ENCODE assay signal across 12 mouse cellular contexts in genomic region chr5:23165947-23166350, GRCm38 (mm10).
DNase-seq lines count a peak whose midpoint lies in the region; ATAC-seq and TF ChIP-seq lines count a peak whose summit lies in the region.
"Had no signal": no experiment of that assay in that cellular context is flagged by ENCODE, and none has a peak within 500 bp of the region (broad histone marks: within the 10 kb centered on the region; RNA-seq: fewer than 3 reads in every experiment).

No protein-coding gene starts in this region.

- peak overlapping the region; percentile 29 for H3K4me2 ChIP-seq in midbrain, embryonic 14.5 days (ENCODE audit: low read length)
- H3K4me2 ChIP-seq: embryonic facial prominence, embryonic 12.5 days had no signal

- TF ChIP-seq CTCF in brain, embryonic 14.5 days (IDR thresholded peaks at IDR 0.05; ENCODE audit: borderline replicate concordance, extremely low read depth, insufficient read depth, insufficient read length) = no peak

- H3K27me3 ChIP-seq in hindbrain, embryonic 10.5 days (ENCODE audit: insufficient read depth, poor library complexity, severe bottlenecking) = no peaks in the 10 kb centered on the region
- no peaks in the 10 kb centered on the region for H3K27me3 ChIP-seq in midbrain, embryonic 14.5 days (ENCODE audit: control insufficient read depth, insufficient read depth, low read length)
- H3K27me3 ChIP-seq: embryonic facial prominence, embryonic 12.5 days had no signal

- WGBS in hindbrain, embryonic 10.5 days = 17% methylated on average over 6 of the region's 6 CpGs
- WGBS in midbrain, embryonic 14.5 days = 9% methylated on average over 6 of the region's 6 CpGs

- no peaks in the 10 kb centered on the region for H3K9me3 ChIP-seq in hindbrain, embryonic 10.5 days
- no peaks in the 10 kb centered on the region for H3K9me3 ChIP-seq in midbrain, embryonic 14.5 days (ENCODE audit: control insufficient read depth, low read length)
- H3K9me3 ChIP-seq: embryonic facial prominence, embryonic 12.5 days had no signal

- 0 out of 2 replicates have a peak overlapping the region, but pooled peaks have one; percentile 24 for H3K4me3 ChIP-seq in hindbrain, embryonic 10.5 days
- no peak overlapping the region for H3K4me3 ChIP-seq in midbrain, embryonic 14.5 days (replicated peaks; ENCODE audit: low read depth, low read length)
- H3K4me3 ChIP-seq: embryonic facial prominence, embryonic 12.5 days had no signal

- H3K4me1 ChIP-seq in hindbrain, embryonic 10.5 days (replicated peaks) = peaks cover 15% of the 10 kb centered on the region
- H3K4me1 ChIP-seq in midbrain, embryonic 14.5 days (ENCODE audit: control insufficient read depth, insufficient read depth, low read length) = peaks cover 19% of the 10 kb centered on the region; the same call in 1 of the 2 replicates
- H3K4me1 ChIP-seq: embryonic facial prominence, embryonic 12.5 days had no signal

- no peak for DNase-seq in frontal cortex, postnatal 25 days (ENCODE audit: low spot score in 2 of 2)
- DNase-seq in brain, embryonic 14.5 days (ENCODE audit: low read depth) = peak; percentile 78
- no peak for DNase-seq in hindbrain, embryonic 10.5 days (ENCODE audit: low spot score)
- peak; percentile 66 for DNase-seq in midbrain, embryonic 14.5 days
- DNase-seq in urinary bladder, adult 18-20 months (ENCODE audit: low spot score in 2 of 2) = no peak
- DNase-seq in ovary, postnatal 14 days (ENCODE audit: low spot score) = no peak
- DNase-seq: right cerebral cortex, postnatal 25 days had no signal

- peak; percentile 72 for ATAC-seq in frontal cortex, adult (ENCODE audit: low TSS enrichment)
- ATAC-seq in midbrain, embryonic 14.5 days (ENCODE audit: low FRiP score, low TSS enrichment) = peak; percentile 60; the same call in 1 of the 2 replicates
- ATAC-seq in monocyte, adult 5-6 weeks (replicated peaks; ENCODE audit: insufficient number of reproducible peaks, low FRiP score, low TSS enrichment, poor library complexity, severe bottlenecking) = no peak

- TF ChIP-seq POLR2A in brain, embryonic 14.5 days (IDR thresholded peaks at IDR 0.05; ENCODE audit: borderline replicate concordance, extremely low read depth, insufficient read depth, insufficient read length, poor library complexity, severe bottlenecking) = no peak

- peak overlapping the region; percentile 62 for H3K27ac ChIP-seq in hindbrain, embryonic 10.5 days
- peak overlapping the region; percentile 77 for H3K27ac ChIP-seq in midbrain, embryonic 14.5 days (replicated peaks; ENCODE audit: low read depth, low read length)
- H3K27ac ChIP-seq: embryonic facial prominence, embryonic 12.5 days; kidney, postnatal 0 days; stomach, postnatal 0 days had no signal

- 0 out of 2 replicates have a peak overlapping the region, but pooled peaks have one; percentile 14 for H3K9ac ChIP-seq in midbrain, embryonic 14.5 days (replicated peaks; ENCODE audit: low read length)
- H3K9ac ChIP-seq: embryonic facial prominence, embryonic 12.5 days had no signal

- no peaks in the 10 kb centered on the region for H3K36me3 ChIP-seq in hindbrain, embryonic 10.5 days
- no peaks in the 10 kb centered on the region for H3K36me3 ChIP-seq in midbrain, embryonic 14.5 days (ENCODE audit: control insufficient read depth, insufficient read depth, low read length)
- H3K36me3 ChIP-seq: embryonic facial prominence, embryonic 12.5 days had no signal

Comparison
In these comparisons a context has a peak if more than half of its experiments do, and no peak if none do; other contexts are left out.
1. DNase-seq: peak in brain, embryonic 14.5 days (single experiment) and midbrain, embryonic 14.5 days (single experiment); none in frontal cortex, postnatal 25 days (0 of 2), hindbrain, embryonic 10.5 days (single experiment), urinary bladder, adult 18-20 months (0 of 2) and ovary, postnatal 14 days (single experiment).